Mouse (Mus musculus) midbrain, embryonic 11.5 days (tissue): Measurements from ENCODE around the gene Cd28. TPM values are rescaled to one million over a fixed set of nuclear protein-coding genes. Genes with fewer than 3 reads are reported as not detected.
"Not testable (repeated sequence)": the region's sequence is repeated elsewhere in the genome, so short reads cannot be mapped to it uniquely, and the experiment has no call there.

Experiments
- ATAC-seq: fragments of 200-750 bp; cut with Nextera tagmentation; 2 replicates; pipeline ENCODE4 v1.8.0; 2017; ENCODE audit warnings: moderate TSS enrichment, moderate library complexity; ENCODE audit not compliant: low FRiP score
- DNase-seq: peaks from one replicate; pipeline ENCODE4 v3.0.0; 2015; ENCODE audit warnings: low spot score; ENCODE audit errors: missing footprints
- H3K27ac ChIP-seq: fragments of 300-500 bp; sonication (generic); 2 replicates; pipeline ENCODE4 v1.5.1; 2014; ENCODE audit warnings: low read depth, low read length
- H3K27me3 ChIP-seq: fragments of 300-500 bp; sonication (generic); 2 replicates; pipeline ENCODE4 v1.6.1; 2014; ENCODE audit warnings: mild to moderate bottlenecking, low read length, moderate library complexity, mixed read lengths; ENCODE audit not compliant: control insufficient read depth, insufficient read depth
- H3K36me3 ChIP-seq: fragments of 300-500 bp; sonication (generic); 2 replicates; pipeline ENCODE4 v1.6.1; 2014; ENCODE audit warnings: mild to moderate bottlenecking, low read length, moderate library complexity, mixed read lengths; ENCODE audit not compliant: control insufficient read depth, insufficient read depth
- H3K4me1 ChIP-seq: fragments of 300-500 bp; sonication (generic); 2 replicates; pipeline ENCODE4 v1.6.1; 2014; ENCODE audit warnings: low read length; ENCODE audit not compliant: control insufficient read depth, insufficient read depth
- H3K4me2 ChIP-seq: fragments of 300-500 bp; sonication (generic); 2 replicates; pipeline ENCODE4 v1.6.1; 2014; ENCODE audit warnings: mild to moderate bottlenecking, moderate library complexity
- H3K4me3 ChIP-seq: fragments of 300-500 bp; sonication (generic); 2 replicates; pipeline ENCODE4 v1.5.1; 2014; ENCODE audit warnings: low read depth, low read length
- H3K9ac ChIP-seq: fragments of 300-500 bp; sonication (generic); 2 replicates; pipeline ENCODE4 v1.6.1; 2014; ENCODE audit warnings: low read length
- H3K9me3 ChIP-seq: fragments of 300-500 bp; sonication (generic); 2 replicates; pipeline ENCODE4 v1.6.1; 2016; ENCODE audit warnings: low read length; ENCODE audit not compliant: control insufficient read depth
- WGBS: fragments of 180-500 bp; shearing (Covaris S2); extraction: QIAGEN DNeasy Blood & Tissue Kit; methylation state at CpG from one replicate; pipeline ENCODE4 v1.1.7; 2014; 5-methylcytosine and 5-hydroxymethylcytosine counted together
- polyA plus RNA-seq: library from polyadenylated mRNA; unstranded; fragments of >200 nt; fragmentation: Nextera tagmentation; extraction: Ambion mirVana; gene quantifications from 2 replicates; pipeline ENCODE4 v1.2.1, GENCODE M21; 2014

Cd28 gene
- polyA plus RNA-seq, 1 experiment from 2014 or later = 0.10 TPM

DNA sequence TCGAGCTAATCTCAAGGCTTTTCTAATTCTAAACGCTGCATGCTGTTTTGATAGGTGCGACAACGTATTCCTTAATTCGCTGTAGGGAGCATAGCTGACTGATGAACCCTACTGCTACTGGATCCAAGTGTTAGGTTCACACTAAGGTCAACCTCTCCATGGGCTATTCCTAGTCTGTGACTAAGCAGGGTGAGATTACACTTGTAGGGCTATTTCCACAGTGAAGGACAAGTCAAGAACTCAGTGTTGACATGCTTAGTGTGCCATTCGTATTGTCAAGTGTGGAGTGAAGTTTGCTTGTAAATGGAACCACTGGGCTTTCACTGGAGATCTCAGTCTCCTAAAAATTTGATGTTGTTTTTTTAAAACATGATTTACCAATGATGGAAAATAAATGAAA is 99.3 kb downstream of the Cd28 start:
- no peak overlapping the region for H3K27ac ChIP-seq
- DNase-seq = no peak
- H3K4me1 ChIP-seq = no peaks in the 10 kb centered on the region
- no peaks in the 10 kb centered on the region for H3K36me3 ChIP-seq
- no peaks in the 10 kb centered on the region for H3K9me3 ChIP-seq
- no peaks in the 10 kb centered on the region for H3K27me3 ChIP-seq
- no peak for ATAC-seq
- H3K9ac ChIP-seq = no peak overlapping the region
- H3K4me2 ChIP-seq = no peak overlapping the region
- H3K4me3 ChIP-seq = no peak overlapping the region
- 91% methylated on average over 6 of the region's 6 CpGs for WGBS

DNA sequence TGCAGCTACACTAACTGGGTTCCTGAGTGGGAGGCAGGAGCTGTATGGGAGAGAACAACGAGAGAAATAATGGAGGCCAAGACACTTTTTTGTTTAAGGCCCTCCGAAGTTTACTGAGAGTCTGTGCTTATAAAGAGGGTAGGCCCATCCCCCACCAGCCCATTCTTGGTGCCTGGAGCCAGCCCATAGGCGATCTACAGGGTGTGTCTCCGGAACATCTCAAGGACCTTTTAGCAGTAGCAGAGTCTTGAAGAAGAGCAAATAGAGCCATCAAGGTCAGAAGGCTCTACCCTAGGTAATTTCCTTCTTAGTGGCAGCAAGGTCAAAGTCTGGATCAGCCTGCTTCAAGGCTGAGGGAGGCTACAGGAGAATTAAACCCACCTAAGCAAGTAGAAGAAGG is 101.9 kb downstream of the Cd28 start:
- not testable (repeated sequence) for H3K4me3 ChIP-seq, H3K27me3 ChIP-seq, H3K27ac ChIP-seq, H3K9me3 ChIP-seq, H3K4me1 ChIP-seq, ATAC-seq, H3K36me3 ChIP-seq, DNase-seq, H3K4me2 ChIP-seq, H3K9ac ChIP-seq
- 83% methylated on average over 4 of the region's 4 CpGs for WGBS

DNA sequence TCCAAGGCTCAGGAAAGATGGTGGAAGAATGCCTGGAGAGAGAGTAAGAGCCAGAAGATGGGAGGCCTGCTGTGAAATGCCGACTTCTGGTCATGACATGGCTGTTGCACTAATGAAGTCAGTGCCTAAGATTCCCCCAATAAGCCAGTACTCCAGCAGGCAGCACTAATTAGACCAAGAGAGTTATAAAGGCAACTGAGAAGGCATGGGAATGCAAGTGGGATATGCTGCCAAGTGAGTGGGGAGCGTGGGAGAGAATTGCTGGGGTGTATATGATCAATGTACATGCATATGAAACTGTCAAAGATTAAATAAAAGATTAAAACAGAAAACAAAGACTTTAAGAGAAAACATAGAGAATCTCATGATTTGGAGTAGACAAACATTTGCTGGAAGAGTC is 103.4 kb downstream of the Cd28 start:
- H3K27ac ChIP-seq = no peak overlapping the region
- WGBS = 79% methylated on average over 2 of the region's 2 CpGs
- H3K27me3 ChIP-seq = no peaks in the 10 kb centered on the region
- H3K9me3 ChIP-seq = no peaks in the 10 kb centered on the region
- H3K4me1 ChIP-seq = no peaks in the 10 kb centered on the region
- DNase-seq (no peak), ATAC-seq (no peak)
- no peak overlapping the region for H3K4me2 ChIP-seq
- no peak overlapping the region for H3K4me3 ChIP-seq
- no peak overlapping the region for H3K9ac ChIP-seq
- H3K36me3 ChIP-seq = no peaks in the 10 kb centered on the region

DNA sequence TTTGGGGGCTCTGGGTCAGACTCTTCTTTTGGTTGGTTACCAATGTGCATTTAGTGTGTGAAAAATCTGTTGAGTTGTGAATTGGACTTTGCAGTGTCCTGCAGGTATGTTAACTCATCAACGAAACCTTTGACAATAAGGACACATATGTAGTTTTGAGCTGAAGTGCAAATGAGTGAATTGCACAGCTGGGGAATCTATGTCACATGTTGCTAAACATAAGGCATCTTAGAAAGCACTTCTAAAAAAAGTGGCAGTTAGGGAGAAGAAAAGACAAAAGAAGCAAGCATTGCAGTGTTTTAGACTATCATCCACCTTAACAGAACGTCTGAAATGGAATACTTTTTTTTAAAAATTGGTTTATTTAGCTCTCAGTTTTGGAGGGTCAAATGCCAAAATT is 104.4 kb downstream of the Cd28 start:
- no peak overlapping the region for H3K4me3 ChIP-seq
- 81% methylated on average over 2 of the region's 2 CpGs for WGBS
- H3K4me2 ChIP-seq = no peak overlapping the region
- DNase-seq (no peak), ATAC-seq (no peak)
- no peaks in the 10 kb centered on the region for H3K36me3 ChIP-seq
- H3K27ac ChIP-seq = no peak overlapping the region
- H3K9me3 ChIP-seq = no peaks in the 10 kb centered on the region
- H3K9ac ChIP-seq = no peak overlapping the region
- H3K27me3 ChIP-seq = no peaks in the 10 kb centered on the region
- H3K4me1 ChIP-seq = no peaks in the 10 kb centered on the region

DNA sequence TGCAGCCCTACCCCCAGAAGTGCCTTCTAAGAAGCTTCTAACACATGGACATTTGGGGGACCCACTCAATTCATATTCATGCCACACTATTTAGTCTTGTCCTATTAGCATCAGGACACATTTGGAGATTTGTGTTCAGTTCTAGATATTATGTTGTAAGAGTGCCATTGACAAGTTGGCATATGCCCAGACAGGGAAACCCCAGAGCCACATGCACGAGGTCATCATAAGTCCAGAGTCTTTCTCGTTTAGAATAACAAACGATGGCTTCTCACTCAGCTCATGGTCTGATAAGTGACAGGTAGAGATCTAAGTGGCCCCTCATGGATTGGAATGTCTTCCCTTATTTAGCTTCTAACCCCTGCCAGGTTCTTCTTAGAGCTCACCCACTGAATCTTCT is 105.0 kb downstream of the Cd28 start:
- no peak overlapping the region for H3K9ac ChIP-seq
- DNase-seq (no peak), ATAC-seq (no peak)
- H3K27ac ChIP-seq = no peak overlapping the region
- 81% methylated on average over 3 of the region's 3 CpGs for WGBS
- no peaks in the 10 kb centered on the region for H3K9me3 ChIP-seq
- no peak overlapping the region for H3K4me2 ChIP-seq
- H3K4me1 ChIP-seq = no peaks in the 10 kb centered on the region
- H3K27me3 ChIP-seq = no peaks in the 10 kb centered on the region
- no peaks in the 10 kb centered on the region for H3K36me3 ChIP-seq
- H3K4me3 ChIP-seq = no peak overlapping the region

Other genes starting within 250 kb of the Cd28 start
- gene Raph1, start 149.7 kb upstream of the Cd28 start, polyA plus RNA-seq = 22.6 and 22.7 TPM in 2 replicates
- gene Ctla4, start 170.2 kb downstream of the Cd28 start, polyA plus RNA-seq = not detected in 2 replicates